Mouse (Mus musculus): ENCODE results near the gene Strada. TPM values are rescaled to one million over a fixed set of nuclear protein-coding genes. Genes with fewer than 3 reads are reported as not detected.

Strada gene
- polyA plus RNA-seq, 1 experiment from 2014 or later: 29.3 TPM

Other genes with a start within 250 kb of the Strada start
- gene Cyb561, start 248.8 kb downstream of the Strada start, polyA plus RNA-seq (2015; fragmentation: Nextera tagmentation; extraction: Ambion mirVana): 29.5 and 34.6 TPM in 2 replicates
- 1.0 and 1.3 TPM in 2 replicates for gene Ace, start 234.2 kb downstream of the Strada start, polyA plus RNA-seq (2015; fragmentation: Nextera tagmentation; extraction: Ambion mirVana)
- not detected in 2 replicates for gene Ace3, start 207.5 kb downstream of the Strada start, polyA plus RNA-seq (2015; fragmentation: Nextera tagmentation; extraction: Ambion mirVana)
- 0.76 and 0.98 TPM in 2 replicates for gene Kcnh6, start 194.0 kb downstream of the Strada start, polyA plus RNA-seq (2015; fragmentation: Nextera tagmentation; extraction: Ambion mirVana)
- 59.9 and 64.3 TPM in 2 replicates for gene Dcaf7, start 165.3 kb downstream of the Strada start, polyA plus RNA-seq (2015; fragmentation: Nextera tagmentation; extraction: Ambion mirVana)
- gene Taco1, start 136.1 kb downstream of the Strada start, polyA plus RNA-seq (2015; fragmentation: Nextera tagmentation; extraction: Ambion mirVana): 9.2 and 10.1 TPM in 2 replicates
- gene Map3k3, start 117.6 kb downstream of the Strada start, polyA plus RNA-seq (2015; fragmentation: Nextera tagmentation; extraction: Ambion mirVana): 27.5 and 27.6 TPM in 2 replicates
- gene Gm10840, start 41.3 kb downstream of the Strada start, polyA plus RNA-seq (2015; fragmentation: Nextera tagmentation; extraction: Ambion mirVana): 0.71 TPM in 1 of 2 replicates, not detected in the other
- 250 and 257 TPM in 2 replicates for gene Limd2, start 41.3 kb downstream of the Strada start, polyA plus RNA-seq (2015; fragmentation: Nextera tagmentation; extraction: Ambion mirVana)
- 88.9 and 91.8 TPM in 2 replicates for gene Ccdc47, start 14.2 kb upstream of the Strada start, polyA plus RNA-seq (2015; fragmentation: Nextera tagmentation; extraction: Ambion mirVana)
- gene Ddx42, start 14.8 kb upstream of the Strada start, polyA plus RNA-seq (2015; fragmentation: Nextera tagmentation; extraction: Ambion mirVana): 71.1 and 77.5 TPM in 2 replicates
- gene Ftsj3, start 53.9 kb upstream of the Strada start, polyA plus RNA-seq (2015; fragmentation: Nextera tagmentation; extraction: Ambion mirVana): 53.7 and 54.7 TPM in 2 replicates
- gene Psmc5, start 54.0 kb upstream of the Strada start, polyA plus RNA-seq (2015; fragmentation: Nextera tagmentation; extraction: Ambion mirVana): 279 and 291 TPM in 2 replicates
- 120 TPM in 2 replicates for gene Smarcd2, start 70.8 kb upstream of the Strada start, polyA plus RNA-seq (2015; fragmentation: Nextera tagmentation; extraction: Ambion mirVana)
- 0.46 and 0.71 TPM in 2 replicates for gene Tcam1, start 74.5 kb upstream of the Strada start, polyA plus RNA-seq (2015; fragmentation: Nextera tagmentation; extraction: Ambion mirVana)
- not detected in 2 replicates for gene Gh, start 99.7 kb upstream of the Strada start, polyA plus RNA-seq (2015; fragmentation: Nextera tagmentation; extraction: Ambion mirVana)
- 2.3 and 3.4 TPM in 2 replicates for gene Cd79b, start 112.6 kb upstream of the Strada start, polyA plus RNA-seq (2015; fragmentation: Nextera tagmentation; extraction: Ambion mirVana)
- 0.59 and 0.68 TPM in 2 replicates for gene Scn4a, start 151.1 kb upstream of the Strada start, polyA plus RNA-seq (2015; fragmentation: Nextera tagmentation; extraction: Ambion mirVana)
- 2.9 and 4.7 TPM in 2 replicates for gene Prr29, start 163.3 kb upstream of the Strada start, polyA plus RNA-seq (2015; fragmentation: Nextera tagmentation; extraction: Ambion mirVana)
- 39.4 and 43.2 TPM in 2 replicates for gene Icam2, start 185.9 kb upstream of the Strada start, polyA plus RNA-seq (2015; fragmentation: Nextera tagmentation; extraction: Ambion mirVana)